Mouse (Mus musculus) neural tube, embryonic 13.5 days (tissue): ENCODE results near the gene Fam234a. TPM values are rescaled to one million over a fixed set of nuclear protein-coding genes. Genes with fewer than 3 reads are reported as not detected.
"Not testable (repeated sequence)": the region's sequence is repeated elsewhere in the genome, so short reads cannot be mapped to it uniquely, and the experiment has no call there.

Experiments
- ATAC-seq: fragments of 200-750 bp; cut with Nextera tagmentation; 2 replicates; pipeline ENCODE4 v1.8.0; 2017; ENCODE audit warnings: low read depth, mild to moderate bottlenecking, moderate TSS enrichment, moderate library complexity
- H3K27ac ChIP-seq: fragments of 300-500 bp; sonication (generic); replicated peaks from 2 replicates; pipeline ENCODE4 v1.5.1; 2015; ENCODE audit warnings: moderate library complexity, mild to moderate bottlenecking, inconsistent platforms
- H3K27me3 ChIP-seq: fragments of 300-500 bp; sonication (generic); 2 replicates; pipeline ENCODE4 v1.6.1; 2015; ENCODE audit warnings: mild to moderate bottlenecking, inconsistent platforms
- H3K36me3 ChIP-seq: fragments of 300-500 bp; sonication (generic); 2 replicates; pipeline ENCODE4 v1.6.1; 2015; ENCODE audit warnings: mild to moderate bottlenecking, inconsistent platforms
- H3K4me1 ChIP-seq: fragments of 300-500 bp; sonication (generic); replicated peaks from 2 replicates; pipeline ENCODE4 v1.6.1; 2015; ENCODE audit warnings: inconsistent platforms
- H3K4me2 ChIP-seq: fragments of 300-500 bp; sonication (generic); 2 replicates; pipeline ENCODE4 v1.6.1; 2015; ENCODE audit warnings: inconsistent platforms, mild to moderate bottlenecking, moderate library complexity
- H3K4me3 ChIP-seq: fragments of 300-500 bp; sonication (generic); 2 replicates; pipeline ENCODE4 v1.5.1; 2015; ENCODE audit warnings: mild to moderate bottlenecking, inconsistent platforms
- H3K9ac ChIP-seq: fragments of 300-500 bp; sonication (generic); 2 replicates; pipeline ENCODE4 v1.6.1; 2015; ENCODE audit warnings: moderate library complexity, mild to moderate bottlenecking, inconsistent platforms
- H3K9me3 ChIP-seq: fragments of 300-500 bp; sonication (generic); 2 replicates; pipeline ENCODE4 v1.6.1; 2016; ENCODE audit warnings: inconsistent platforms
- WGBS: fragments of 180-500 bp; shearing (Covaris S2); methylation state at CpG from one replicate; pipeline ENCODE4 v1.1.7; 2015; 5-methylcytosine and 5-hydroxymethylcytosine counted together
- polyA plus RNA-seq: library from polyadenylated mRNA; unstranded; fragments of >200 nt; fragmentation: Nextera tagmentation; extraction: Ambion mirVana; gene quantifications from 2 replicates; pipeline ENCODE4 v1.2.1, GENCODE M21; 2015

Gene Fam234a
- polyA plus RNA-seq, 1 experiment from 2014 or later: 33.7 TPM

GRCm38 (mm10) chr17:26198892-26199291 lies 45.1 kb downstream of the Fam234a start, which contains the start of gene Pdia2:
TSS of gene Pdia2 (minus strand) at chr17:26199087.
- Histone ChIP-seq H3K27ac (no peak within 1 kb of the TSS), H3K4me2 (peak within 1 kb of the TSS; percentile 92), H3K27me3 (peaks cover 56% of the 10 kb centered on the region), H3K36me3 (peaks cover 45% of the 10 kb centered on the region), H3K9ac (no peak within 1 kb of the TSS), H3K9me3 (no peaks in the 10 kb centered on the region), H3K4me1 (peaks cover 35% of the 10 kb centered on the region), H3K4me3 (no peak within 1 kb of the TSS)
- WGBS: 77% methylated on average over 4 of the region's 4 CpGs
- no peak for ATAC-seq

DNA sequence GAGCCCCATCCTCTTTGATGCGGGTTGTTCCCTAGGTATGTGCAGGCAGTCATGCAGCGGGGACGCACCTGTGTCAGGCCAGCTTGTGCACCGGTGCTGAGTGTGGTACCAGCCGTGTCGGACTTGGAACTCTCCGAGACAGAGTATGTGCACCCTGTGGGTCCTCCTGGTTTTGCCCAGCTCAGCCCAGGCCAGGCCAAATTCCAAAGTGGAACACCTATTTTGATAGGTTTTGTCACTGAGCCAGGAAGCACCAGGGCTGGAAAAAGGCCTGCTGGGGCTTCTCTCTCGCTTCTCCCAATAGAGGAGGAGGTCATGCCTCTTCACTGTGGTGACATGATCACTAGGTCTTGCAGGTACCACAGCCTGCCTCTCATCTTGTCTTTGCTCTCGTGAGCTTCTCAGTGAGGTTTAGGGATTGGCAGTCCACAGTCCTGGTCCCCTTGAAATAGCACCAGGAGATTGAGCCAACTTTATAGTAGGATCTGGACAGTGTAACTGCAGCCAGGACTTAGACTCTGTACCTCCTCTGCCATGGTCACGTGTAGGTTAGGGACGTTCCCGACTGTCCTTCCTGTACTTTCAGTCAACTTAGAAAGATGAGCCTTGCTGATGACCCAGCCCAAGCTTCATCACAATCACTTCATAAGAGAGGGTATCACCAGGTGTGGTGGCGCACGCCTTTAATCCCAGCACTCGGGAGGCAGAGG lies 51.4 kb downstream of the Fam234a start:
- Histone ChIP-seq H3K4me2 (no peak overlapping the region), H3K4me1 (no peaks in the 10 kb centered on the region), H3K27ac (no peak overlapping the region), H3K9me3 (no peaks in the 10 kb centered on the region), H3K9ac (no peak overlapping the region), H3K27me3 (no peaks in the 10 kb centered on the region), H3K36me3 (peaks cover 98% of the 10 kb centered on the region), H3K4me3 (no peak overlapping the region)
- 98% methylated on average over 15 of the region's 15 CpGs for WGBS
- no peak for ATAC-seq

DNA sequence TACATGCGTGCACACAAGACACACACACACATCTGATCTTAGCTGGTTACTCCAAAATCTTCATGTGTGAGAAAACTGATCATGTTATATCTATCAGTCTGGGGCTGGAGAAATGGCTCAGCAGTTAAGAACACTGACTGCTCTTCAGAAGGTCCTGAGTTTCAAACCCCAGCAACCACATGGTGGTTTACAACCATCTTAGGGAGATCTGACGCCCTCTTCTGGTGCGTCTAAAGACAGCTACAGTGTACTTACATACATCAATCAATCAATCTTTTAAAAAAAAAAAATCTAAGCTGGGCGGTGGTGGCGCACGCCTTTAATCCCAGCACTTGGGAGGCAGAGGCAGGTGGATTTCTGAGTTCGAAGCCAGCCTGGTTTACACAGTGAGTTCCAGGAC lies 52.6 kb downstream of the Fam234a start:
- peaks cover 96% of the 10 kb centered on the region for H3K36me3 ChIP-seq
- H3K9me3 ChIP-seq, H3K27ac ChIP-seq, H3K27me3 ChIP-seq, ATAC-seq, H3K4me1 ChIP-seq, H3K9ac ChIP-seq, H3K4me2 ChIP-seq, H3K4me3 ChIP-seq: not testable (repeated sequence)
- 96% methylated on average over 7 of the region's 7 CpGs for WGBS

GRCm38 (mm10) chr17:26188091-26188805 lies 55.8 kb downstream of the Fam234a start:
- H3K4me2 ChIP-seq: no peak overlapping the region
- no peak for ATAC-seq
- no peaks in the 10 kb centered on the region for H3K27me3 ChIP-seq
- H3K4me1 ChIP-seq: no peaks in the 10 kb centered on the region
- 94% methylated on average over 11 of the region's 11 CpGs for WGBS
- peaks cover 95% of the 10 kb centered on the region for H3K36me3 ChIP-seq
- H3K4me3 ChIP-seq: no peak overlapping the region
- no peak overlapping the region for H3K9ac ChIP-seq
- no peak overlapping the region for H3K27ac ChIP-seq
- no peaks in the 10 kb centered on the region for H3K9me3 ChIP-seq

- H3K36me3 ChIP-seq: peaks cover 95% of the 10 kb centered on the region
- 96% methylated on average over 5 of the region's 5 CpGs for WGBS
- H3K4me2 ChIP-seq: no peak overlapping the region
These were observed 56.5 kb downstream of the Fam234a start for GRCm38 (mm10) chr17:26187592-26187991.

DNA sequence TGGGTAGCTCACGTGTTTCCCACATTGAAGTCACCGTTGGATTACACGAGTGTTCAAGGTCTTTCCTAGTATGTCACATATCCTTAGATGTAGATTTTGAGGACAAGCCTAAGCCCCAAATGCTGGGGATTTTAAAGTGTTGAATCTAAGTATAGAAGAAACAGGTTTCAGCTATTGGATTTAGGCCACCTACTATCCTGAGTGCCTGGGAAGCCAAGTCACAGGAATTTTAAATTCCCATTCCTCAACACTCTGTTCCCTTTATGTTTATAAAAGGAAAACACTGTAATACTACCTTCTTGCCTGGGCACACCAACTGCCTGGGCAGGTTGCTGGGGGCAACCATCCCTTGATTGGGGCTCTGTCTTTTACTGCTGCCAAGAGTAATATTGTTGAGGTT lies 62.9 kb downstream of the Fam234a start:
- ATAC-seq: no peak
- no peak overlapping the region for H3K27ac ChIP-seq
- H3K9me3 ChIP-seq: no peaks in the 10 kb centered on the region
- H3K36me3 ChIP-seq: peaks cover 63% of the 10 kb centered on the region
- H3K4me2 ChIP-seq: no peak overlapping the region
- no peak overlapping the region for H3K4me3 ChIP-seq
- WGBS: 96% methylated on average over 3 of the region's 3 CpGs
- H3K27me3 ChIP-seq: no peaks in the 10 kb centered on the region
- no peaks in the 10 kb centered on the region for H3K4me1 ChIP-seq
- H3K9ac ChIP-seq: no peak overlapping the region

More at GRCm38 (mm10) chr17:26187592-26187991, 56.5 kb downstream of the Fam234a start:
- H3K4me1 ChIP-seq: no peaks in the 10 kb centered on the region
- no peak for ATAC-seq
- H3K27me3 ChIP-seq: no peaks in the 10 kb centered on the region
- no peaks in the 10 kb centered on the region for H3K9me3 ChIP-seq
- H3K4me3 ChIP-seq: no peak overlapping the region
- no peak overlapping the region for H3K27ac ChIP-seq
- H3K9ac ChIP-seq: no peak overlapping the region

DNA sequence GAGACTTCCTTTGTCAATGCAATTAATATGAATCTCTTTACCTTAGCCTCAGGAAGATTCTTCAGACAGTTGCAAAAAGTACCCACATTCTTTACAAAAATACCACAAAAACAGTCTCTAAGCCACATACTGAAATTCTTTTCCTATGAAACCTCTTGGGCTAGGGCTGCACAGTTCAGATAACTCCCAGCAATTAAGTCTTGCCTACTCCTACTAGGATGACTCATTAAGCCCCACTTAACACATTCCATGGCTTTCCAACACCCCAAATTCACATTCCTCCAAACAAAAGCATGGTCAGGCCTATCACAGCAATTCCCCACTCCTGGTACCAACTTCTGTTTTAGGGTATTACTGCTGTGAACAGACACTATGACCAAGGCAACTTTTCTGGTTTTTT lies 65.4 kb downstream of the Fam234a start:
- Histone ChIP-seq H3K4me3 (no peak overlapping the region), H3K9me3 (no peaks in the 10 kb centered on the region), H3K9ac (no peak overlapping the region), H3K4me2 (no peak overlapping the region), H3K4me1 (no peaks in the 10 kb centered on the region), H3K36me3 (peaks cover 58% of the 10 kb centered on the region), H3K27ac (no peak overlapping the region), H3K27me3 (no peaks in the 10 kb centered on the region)
- ATAC-seq: no peak

GRCm38 (mm10) chr17:26175248-26175647 lies 68.8 kb downstream of the Fam234a start:
- 80% methylated on average over 2 of the region's 2 CpGs for WGBS

DNA sequence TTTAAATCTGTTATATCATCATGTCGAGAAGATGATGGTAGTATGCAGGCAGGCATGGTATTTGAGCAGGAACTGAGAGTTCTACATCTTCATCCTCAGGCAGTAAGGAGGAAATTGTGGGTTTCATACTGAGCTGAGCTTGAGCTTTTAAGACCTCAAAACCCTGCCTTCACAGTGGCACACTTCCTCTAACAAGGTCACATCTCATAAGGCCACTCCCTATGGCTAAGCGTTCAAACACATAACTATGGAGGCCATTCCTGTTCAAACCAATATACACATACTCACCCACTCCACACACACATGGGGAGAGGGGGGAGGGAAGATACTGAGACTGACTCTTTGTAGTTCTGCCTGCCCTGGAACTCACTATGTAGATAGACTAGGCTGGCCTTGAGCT lies 76.0 kb downstream of the Fam234a start:
- Histone ChIP-seq H3K4me2 (no peak overlapping the region), H3K4me3 (no peak overlapping the region), H3K9ac (no peak overlapping the region), H3K27ac (no peak overlapping the region), H3K36me3 (peaks cover 8% of the 10 kb centered on the region; the same call in 1 of the 2 replicates), H3K9me3 (no peaks in the 10 kb centered on the region), H3K27me3 (no peaks in the 10 kb centered on the region), H3K4me1 (peaks cover 11% of the 10 kb centered on the region; the same call in 1 of the 2 replicates)
- no peak for ATAC-seq
- WGBS: 89% methylated on average over 2 of the region's 2 CpGs

More at GRCm38 (mm10) chr17:26175248-26175647, 68.8 kb downstream of the Fam234a start:
- H3K4me2 ChIP-seq, ATAC-seq, H3K9ac ChIP-seq, H3K4me1 ChIP-seq, H3K9me3 ChIP-seq, H3K27me3 ChIP-seq, H3K27ac ChIP-seq, H3K4me3 ChIP-seq: not testable (repeated sequence)
- H3K36me3 ChIP-seq: peaks cover 46% of the 10 kb centered on the region

- H3K9ac ChIP-seq: no peak overlapping the region
- H3K27ac ChIP-seq: no peak overlapping the region
- no peaks in the 10 kb centered on the region for H3K27me3 ChIP-seq
- no peak overlapping the region for H3K4me2 ChIP-seq
- ATAC-seq: no peak
- no peaks in the 10 kb centered on the region for H3K9me3 ChIP-seq
- peaks cover 11% of the 10 kb centered on the region; the same call in 1 of the 2 replicates for H3K4me1 ChIP-seq
- peaks cover 8% of the 10 kb centered on the region; the same call in 1 of the 2 replicates for H3K36me3 ChIP-seq
- whole genome bisulfite sequencing: 97% methylated on average over 1 of the region's 1 CpGs
- no peak overlapping the region for H3K4me3 ChIP-seq
These were observed 81.3 kb downstream of the Fam234a start for GRCm38 (mm10) chr17:26162736-26163135.
